Mouse (Mus musculus) cerebellum, postnatal 4 days (tissue): ENCODE measurements around the gene Gm20388.

Experiments used
- DNase-seq, 2 experiments: peaks; one replicate each; pipeline ENCODE4 v3.0.0; 2022; ENCODE audit warnings: low spot score in 2 of 2, mixed read lengths in 1 of 2

Gm20388 gene

DNA sequence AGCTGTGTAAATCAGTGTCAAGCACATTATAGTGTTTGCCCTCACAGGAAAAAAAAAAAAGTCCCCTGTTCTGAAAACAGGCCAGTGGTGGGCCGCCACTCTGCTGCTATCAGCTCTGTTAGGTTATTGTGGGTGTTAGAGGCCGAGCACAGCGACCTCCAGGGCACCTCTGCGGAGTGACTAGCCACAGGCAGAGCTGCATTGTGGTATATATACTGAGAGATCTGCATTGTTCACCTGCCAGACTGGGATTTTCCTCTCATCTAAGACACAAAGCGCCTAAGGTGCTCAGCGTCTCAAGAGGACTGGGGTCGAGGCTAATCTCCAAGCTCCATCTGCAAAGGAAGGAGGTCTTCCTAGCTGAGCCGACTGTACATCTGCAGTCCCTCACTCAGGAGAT lies 252.7 kb downstream of the Gm20388 start:
- DNase-seq, result no peak

DNA sequence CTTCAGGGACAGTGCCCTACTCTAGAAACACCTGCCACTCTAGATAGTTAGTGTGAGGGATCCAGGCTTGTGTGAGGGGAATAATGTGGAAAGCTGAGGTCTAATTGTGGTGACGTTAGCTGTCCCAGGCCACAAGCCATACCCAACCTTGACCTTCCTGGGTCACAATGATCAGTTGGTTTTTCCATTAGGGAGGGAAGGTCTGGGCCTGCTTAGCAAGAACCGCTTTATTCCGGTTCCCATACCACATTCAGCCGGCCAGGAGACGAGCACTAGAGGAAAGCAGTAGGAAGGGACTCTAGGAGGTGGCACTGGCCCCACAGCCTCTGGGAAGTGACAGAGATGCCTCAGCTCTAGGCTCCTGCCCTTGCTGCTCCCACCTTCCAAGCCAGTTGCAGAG lies 253.4 kb downstream of the Gm20388 start:
- no peak for DNase-seq

DNA sequence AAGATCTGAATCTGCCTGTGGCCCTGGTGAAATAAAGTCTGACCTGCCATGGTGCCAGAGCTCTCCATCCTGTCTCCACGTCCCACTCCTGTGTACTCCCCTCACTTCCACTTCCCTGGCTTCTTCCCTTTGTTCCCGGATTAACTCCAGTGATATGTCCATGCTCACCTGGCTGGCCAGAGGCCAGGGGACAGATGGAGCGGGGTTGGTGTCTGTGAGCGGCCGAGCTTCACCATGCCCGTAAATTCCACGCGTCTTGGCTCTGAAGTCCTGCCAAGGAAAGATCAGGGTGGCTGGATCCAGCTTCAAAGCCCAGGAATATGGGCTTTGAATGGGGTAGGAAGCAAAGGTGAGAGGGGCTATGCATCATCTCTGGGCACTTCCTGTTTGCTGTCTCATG lies 256.5 kb downstream of the Gm20388 start:
- DNase-seq, result no peak

DNA sequence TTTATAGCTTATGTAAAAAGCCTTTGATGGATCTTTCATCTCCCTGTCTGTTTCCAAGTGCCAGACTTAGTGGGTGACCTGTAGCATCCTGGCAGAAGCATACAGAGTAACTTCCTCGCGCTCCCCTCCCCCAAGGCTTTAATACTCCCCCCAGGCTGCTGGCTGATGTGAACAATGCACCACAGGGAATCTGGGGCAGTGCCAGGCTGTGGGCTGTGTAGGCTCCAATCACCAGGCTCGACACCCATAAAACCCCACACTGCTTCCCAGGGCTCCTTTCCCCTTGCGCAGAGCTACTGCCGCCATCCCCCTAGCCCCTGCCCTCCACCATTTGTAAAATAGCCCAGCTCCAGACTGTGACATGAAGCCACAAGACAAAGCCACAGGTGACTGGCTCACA lies 257.2 kb downstream of the Gm20388 start:
- no peak for DNase-seq

DNA sequence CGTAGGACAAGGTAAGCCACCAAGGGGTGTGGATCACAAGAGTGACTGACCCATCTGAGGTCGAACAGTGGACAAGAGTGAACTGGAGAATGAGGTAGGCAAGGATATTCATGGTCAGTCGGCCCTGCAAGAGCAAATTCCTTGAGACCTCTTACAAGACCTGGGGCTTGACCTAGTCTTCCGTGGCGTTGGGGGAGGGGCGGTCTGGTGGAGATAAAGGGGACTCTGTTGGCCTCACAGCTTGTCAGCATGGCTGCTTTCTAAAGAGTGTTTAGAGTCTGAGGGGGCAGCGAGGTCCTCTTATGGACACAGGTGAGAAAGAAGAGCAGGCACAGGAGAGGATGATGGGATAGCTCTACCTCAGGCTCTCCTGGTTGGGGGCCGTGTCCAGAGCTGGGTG lies 258.5 kb downstream of the Gm20388 start:
- no peak for DNase-seq

DNA sequence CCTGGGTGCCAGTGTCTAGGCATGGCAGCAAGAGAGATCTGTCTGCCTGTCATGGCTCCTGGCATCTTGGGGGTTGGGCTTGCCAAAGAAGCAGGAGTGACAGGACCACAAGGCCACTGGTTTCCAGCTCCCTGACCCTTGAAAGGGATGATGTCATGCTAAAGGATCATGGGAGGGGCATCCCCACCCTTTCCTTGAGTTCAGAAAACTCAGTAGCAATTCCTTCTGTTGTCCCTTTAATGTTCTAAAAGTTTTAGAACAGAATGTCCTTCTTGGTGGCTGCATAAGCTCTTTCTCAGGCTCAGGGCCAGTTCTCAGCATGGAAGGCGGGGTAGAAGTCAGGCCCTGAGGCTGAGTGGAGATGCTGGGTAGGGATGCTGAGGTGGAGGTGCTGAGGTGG lies 262.6 kb downstream of the Gm20388 start:
- DNase-seq, result no peak

DNA sequence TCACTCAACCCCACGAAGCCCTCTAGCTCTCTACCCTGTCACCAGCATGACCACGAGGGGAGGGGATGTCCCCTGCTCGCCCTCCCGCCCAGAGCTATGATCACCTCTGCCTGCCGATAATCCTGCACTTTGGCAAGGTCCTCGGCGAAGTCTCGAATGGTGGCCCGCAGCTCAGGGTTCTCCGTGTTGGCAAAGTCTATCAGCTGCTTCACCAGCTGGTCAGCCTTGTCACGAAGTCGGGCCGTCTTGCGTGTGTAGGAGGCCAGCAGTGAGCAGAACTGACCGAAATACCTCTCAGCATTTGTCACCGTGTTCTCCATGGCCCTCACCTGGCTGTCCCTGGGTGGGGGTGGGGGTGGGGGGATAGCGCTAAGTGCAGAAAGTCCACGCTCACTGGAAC lies 264.0 kb downstream of the Gm20388 start:
- DNase-seq, result no peak

DNA sequence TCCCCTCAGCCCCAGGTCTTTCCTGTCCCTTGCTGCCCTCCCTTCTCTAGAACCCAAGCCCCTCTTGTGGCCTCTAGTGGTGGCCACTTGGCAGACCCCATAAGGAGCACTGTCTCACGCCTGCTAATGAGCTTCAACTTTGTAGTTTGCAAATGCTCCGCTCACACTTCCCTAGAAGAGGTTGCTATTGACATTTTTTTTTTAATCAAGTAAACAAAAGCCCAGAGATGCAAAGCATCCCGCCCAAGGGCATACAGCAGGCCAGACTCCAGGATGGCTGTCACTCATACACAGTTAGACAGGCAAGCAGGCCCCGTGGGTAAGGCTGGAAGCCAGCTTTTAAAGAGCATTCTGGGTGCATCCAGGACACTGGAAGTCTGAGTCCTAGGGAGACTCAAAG lies 266.0 kb downstream of the Gm20388 start:
- no peak for DNase-seq

DNA sequence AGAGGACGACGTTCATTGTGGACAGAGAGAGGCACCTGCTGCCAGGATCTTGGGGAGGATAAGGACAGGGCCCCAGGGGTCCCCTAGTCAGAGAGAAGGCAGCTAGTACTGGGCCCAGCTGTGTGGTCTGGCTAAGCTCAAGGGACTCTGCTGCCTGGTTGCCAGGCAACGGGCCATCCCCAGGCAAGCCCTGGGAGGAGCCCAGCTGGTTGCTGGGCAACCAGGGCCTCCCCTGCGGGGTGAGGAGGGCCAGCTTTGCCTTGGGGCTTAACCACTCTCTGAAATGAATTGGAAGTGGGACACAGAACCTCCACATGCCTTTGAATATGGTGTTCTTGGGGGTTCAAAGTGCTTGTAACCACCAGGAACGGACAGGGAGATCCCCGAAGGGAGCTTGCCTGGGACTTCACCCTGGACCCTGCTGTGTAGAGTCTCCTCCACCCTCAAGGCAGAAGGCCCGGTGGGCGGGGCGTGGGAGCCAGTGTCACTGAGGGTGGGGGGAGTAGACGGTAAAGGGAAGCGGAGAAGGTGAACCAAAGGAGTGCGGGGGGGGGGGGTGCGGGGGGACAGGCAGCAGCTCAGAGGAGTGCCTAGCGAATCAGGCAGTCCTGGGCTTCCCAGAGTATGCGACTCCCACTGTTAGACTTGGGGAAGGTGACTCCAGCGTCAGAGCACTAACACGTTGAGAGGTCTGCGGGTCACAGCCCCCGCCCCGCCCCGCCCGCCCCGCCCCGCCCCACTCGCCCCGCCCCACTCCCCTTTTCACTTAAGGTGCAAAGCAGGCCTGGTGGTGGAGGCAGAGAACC lies 266.9 kb downstream of the Gm20388 start, which contains the start of gene Fam92b:
Fam92b (minus strand) TSS at position 149 of the 806 bp plus-strand sequence.
- peak in 1 of 2 experiments; percentile 68 for DNase-seq

DNA sequence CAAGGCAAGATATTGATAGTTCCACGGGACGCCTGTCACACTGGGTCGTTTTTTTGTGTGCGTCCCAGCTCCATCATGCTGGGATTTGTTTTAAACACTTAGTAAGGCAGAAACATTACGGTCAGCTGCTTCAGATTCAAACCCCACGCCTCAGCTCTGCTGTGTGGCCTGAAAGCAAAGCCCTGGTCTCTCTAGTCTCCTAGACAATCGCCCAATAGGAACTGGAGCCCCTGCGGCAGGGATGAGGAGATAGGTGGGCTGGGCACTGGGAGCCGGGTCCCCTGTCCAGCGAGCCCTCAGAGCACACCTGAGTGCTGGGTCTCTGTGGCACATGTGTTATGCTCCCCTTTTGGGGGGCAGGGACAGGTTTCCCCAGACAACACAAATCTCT lies 267.5 kb downstream of the Gm20388 start:
- DNase-seq, result no peak

DNA sequence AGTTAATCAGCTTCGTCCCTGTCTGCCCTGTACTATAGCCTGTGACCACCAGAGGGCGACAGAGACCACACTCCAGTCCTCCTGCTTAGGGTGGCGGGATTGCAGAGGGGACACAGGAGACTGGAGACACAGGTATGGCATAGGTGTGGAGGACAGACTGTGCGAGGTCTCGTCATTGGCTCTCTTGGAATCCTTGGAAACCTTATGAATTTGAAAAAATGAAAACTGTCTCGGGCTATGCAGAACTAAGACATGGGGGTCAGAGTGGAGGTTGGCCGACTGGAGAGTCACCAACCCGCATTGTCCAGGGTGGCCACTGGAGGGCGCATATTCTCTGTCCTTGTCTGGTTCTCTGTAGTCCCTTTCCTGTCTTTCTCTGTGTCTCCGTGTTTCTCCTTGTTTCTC lies 268.4 kb downstream of the Gm20388 start:
- peak; percentile 96 to 98 for DNase-seq

DNA sequence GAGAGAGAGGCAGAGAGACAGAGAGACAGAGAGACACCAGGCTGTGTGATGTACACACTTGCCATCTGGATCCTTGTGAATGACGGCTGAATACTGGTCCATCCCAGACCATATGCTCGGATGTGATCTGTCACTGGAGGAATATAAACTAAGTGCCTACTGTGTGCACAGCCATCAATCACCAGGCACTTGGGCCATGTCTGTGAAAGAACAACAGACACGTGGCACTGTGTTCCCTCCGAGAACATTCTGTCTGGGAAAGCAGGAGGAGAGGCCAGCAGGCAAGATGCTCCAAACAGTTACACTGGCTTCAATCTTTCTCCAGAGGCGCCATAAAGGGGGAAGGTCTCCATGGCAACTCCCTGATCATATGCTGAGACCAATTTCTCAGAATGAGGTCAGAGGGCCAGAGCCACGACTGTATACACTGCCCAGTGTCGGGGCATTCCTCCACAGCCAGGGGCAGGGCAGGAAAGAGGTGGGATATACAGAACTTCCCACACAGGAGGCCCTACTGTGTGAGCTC lies 269.9 kb downstream of the Gm20388 start:
- no peak for DNase-seq

DNA sequence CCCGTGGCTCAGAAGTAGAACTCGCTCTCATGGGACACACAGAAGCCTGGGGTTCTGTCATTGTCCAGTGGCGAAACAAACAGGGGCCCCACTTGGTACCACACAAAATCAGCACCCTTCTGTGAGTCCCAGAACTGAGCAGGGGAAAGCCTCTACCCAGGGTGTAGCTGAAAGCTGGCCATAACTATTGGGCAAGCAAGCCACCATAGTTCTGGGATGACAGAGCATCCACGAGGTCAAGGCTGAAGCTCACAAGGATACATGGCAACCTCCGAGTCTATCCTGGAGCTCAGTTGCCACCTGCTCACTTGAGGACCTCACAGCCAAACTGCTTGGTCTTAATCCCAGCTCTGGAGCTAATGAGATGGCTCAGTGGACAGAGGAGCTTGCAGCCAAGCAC lies 270.6 kb downstream of the Gm20388 start:
- DNase-seq, result no peak

DNA sequence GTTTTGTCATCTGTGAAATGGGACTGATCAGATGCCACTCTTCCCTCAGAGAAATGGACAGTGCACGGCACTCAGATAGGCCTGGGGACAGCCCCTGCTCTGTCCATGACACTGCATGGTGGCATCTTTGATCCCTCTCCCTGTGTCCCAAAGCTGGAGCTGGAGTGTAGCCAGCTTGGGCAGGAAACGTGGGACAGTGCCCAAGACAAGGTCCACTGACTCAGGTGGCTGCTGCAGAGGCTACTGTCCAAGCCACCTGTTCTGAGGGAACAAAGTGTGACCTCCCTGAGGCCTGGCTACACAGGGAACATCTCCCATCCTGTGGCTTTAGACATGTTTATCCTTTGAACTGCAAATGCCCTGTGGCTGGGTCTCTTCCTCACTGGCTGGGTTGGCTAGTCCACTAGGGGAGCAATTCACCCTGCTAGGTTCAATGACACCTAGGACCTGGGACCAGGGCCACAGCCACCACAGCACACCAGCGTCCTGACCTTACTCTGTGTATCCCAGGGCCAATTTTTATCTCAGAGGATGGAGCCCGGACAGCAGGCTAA lies 271.3 kb downstream of the Gm20388 start:
- no peak for DNase-seq

DNA sequence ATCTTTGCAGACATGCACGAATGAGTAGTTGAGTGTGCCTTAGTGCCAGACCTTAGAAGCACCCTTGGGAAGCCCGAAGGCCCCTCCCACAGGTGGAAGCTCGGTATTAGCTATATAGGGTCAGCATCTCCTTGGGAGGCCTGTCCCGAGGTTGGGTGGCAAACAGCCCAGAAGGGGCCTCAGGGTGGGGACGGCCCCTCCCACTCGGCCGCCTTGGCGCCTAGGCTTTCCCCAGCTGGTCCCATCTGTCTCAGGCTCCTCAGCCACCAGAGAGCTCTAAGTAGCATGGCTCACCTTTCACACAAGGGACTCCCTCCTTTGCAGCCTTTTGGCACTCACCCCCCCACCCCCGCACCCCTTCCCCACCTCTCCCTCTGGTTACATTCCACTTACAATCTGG lies 273.7 kb downstream of the Gm20388 start:
- DNase-seq, result no peak

DNA sequence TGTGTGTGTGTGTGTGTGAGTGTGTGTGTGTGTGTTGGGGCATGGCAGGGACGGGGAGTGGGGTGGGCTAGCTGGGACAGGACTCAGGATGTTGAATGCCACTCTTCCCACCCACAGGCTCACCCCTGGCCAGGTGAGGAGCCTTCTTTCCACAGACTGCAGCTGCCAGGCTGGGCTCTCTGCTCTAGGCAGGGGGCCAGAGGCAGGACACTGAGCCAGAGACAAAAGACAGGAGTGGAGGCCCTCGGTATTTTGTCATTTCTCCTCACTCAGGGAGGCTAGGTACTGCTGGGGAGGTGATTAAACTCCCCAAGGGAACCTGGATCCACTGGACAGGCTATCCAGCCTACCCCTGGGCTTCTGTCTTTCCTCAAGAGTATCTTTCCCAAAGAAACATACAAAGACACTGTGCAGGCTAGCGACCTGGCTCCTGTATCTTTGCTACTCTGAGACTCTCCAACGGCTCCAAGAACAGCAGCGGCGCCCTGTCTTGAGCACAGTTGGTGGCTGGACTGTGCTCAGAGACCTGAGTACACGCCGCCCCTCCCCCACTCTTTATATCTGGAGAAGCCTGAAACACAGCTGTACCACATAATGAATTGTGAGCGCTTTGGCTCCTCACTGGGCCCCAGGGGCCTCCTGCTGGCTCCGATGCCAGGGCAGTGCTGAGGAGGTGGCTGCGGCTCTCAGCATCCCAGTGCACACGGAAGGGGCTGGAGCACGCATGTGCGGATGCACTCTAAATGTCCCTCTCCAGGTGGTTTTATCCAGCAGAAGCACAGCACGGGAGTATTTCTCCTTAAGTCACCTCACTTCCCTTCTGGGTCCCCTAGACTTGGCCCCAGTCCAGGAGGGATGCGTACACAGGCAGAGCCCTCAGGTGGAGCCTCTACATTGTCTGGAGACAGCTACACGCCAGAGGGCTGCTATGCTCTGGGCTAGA lies 274.5 kb downstream of the Gm20388 start:
- no peak for DNase-seq

DNA sequence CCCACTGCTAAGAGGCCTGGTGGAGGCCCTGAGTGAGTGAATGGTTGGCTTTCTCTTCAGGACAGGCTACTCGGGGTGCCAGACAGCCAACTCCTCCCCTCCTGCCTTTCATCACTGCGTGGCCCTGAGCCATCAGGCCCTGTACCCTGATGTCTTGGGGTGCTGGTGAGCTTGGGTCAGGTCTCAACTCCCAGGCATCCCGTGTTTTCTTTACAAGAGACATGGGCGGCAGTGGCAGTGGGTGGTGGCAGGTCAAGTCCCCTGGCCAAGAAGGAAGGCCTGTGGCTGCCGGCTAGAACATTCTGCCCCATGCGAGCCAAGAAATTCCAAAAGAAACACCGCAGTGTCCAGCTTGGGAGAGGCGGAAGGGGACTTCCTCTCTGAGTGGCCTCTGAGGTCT lies 275.8 kb downstream of the Gm20388 start:
- no peak for DNase-seq

DNA sequence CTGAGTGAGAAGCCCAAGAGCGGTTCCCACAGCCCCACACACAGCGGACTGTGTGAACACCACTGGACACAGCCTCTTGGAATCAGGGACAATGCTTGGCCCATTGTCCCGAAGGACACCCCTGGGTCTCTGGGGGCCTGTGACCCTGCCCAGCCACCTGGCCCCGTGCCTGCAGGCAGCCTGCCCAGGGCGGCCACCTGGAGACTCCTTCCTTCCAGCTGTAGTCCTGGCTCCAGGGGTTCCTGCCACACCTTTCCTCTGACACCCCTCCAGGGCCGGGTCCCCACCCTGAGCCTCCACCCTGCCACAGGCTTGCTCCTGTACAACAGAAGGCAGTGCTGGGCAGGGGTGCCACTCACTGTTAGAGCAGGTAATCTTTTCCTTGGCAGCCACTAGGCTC lies 277.9 kb downstream of the Gm20388 start:
- no peak for DNase-seq

DNA sequence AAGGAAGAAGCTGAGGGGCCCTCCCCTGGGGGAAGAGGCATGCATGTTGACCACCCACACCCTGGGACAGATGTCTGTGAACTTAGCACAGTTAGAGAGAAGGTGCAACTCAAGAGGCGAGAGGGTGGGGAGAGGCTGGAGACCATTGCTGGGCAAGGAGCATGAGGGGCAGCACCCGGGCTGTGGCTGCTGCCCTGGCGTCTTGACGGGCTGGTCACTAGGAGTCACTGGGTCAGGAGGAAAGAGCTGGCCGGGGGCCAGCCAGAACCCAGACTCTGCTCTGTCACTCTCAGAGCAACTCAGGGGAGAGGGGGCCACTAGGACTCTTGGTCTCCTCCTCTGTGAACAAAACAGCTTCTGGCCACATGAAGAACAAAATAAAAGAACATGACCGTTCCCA lies 278.8 kb downstream of the Gm20388 start:
- no peak for DNase-seq

DNA sequence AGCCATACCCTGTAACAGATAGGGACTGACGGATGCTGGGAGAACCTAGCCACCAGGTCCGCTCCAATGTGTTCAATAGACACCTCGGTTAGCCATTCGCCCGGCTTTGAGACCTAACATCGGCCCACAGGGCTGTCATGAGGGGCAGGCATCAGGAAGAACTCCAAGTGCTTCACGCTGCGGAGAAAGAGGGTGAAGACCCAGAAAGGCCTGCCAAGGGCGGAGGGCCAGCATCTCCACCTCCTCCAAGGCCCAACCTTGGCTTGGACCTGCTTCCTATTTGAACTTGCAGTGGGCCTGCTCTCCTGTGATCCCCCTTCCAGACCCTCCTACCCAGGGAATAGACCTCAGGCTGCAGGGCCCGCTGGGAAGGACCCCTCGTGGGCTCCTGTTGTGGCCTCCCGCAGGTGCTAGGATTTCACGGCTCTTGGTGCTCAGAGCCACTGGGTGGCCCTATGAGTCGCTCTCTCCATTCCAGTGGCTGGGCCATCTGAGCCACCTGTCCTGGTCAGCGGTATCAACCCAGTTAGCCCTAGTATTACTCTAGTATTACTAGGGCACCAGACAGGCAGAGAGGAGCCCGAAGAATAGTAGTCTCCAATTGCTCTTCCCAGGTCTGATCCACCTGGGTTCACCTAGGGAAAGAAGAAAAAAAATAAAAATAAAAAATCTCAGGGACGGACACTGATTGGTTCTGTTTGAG lies 279.6 kb downstream of the Gm20388 start:
- no peak for DNase-seq

DNA sequence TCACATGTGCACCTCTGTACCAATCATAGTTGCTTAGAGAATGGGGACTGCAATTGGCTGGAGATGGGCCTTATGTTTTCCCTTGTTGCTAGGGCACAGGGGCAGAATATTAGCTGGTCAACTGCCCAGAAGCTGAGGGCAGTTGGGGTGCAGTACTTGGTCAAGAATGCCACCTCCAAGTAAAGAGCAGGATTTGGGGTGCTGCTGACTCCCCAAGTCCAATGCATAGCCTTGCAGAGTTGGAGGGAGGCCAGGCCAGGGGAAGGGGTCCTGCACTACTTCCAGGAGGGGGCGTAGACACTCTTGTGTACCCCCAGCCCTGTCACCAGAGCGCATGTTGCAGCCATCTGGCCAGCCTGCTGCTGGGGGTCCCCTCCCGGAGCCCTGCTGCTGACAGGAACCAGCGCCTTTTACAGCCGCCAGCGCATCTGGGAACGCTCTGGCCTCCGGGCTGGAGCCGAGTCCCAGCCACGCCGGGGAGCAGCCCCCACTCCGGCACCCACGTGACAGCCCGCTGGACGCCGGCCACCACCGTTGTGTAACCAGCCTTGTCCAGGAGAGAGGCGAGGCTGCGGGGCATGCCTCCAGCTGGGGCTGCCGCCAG lies 280.3 kb downstream of the Gm20388 start:
- peak; percentile 64 to 76 for DNase-seq
